Mouse (Mus musculus): ENCODE data around the gene Gm17402.

DNA sequence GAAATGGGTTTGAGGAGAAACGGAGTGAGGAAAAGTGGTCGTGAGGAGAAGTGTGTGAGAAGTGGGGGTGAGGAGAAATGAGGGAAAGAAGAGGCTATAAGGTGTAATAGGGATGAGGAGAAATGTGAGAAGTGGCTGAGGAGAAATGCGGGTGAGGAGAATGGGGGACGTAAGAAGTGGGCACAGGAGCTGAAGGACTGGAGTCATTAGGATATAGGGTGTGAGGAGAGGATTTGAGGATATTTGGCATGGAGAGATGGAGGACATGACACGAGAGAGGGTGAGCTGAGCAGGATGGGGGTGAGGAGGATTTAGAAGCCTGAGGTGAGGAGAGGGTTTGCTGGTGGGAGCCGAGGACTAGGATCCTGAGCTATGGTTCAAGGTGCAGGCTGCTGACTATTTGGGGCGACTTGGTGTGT lies 594 bp downstream of the Gm17402 start:
- TF ChIP-seq CTCF (IDR thresholded peaks at IDR 0.05; ENCODE audit: control insufficient read depth, insufficient read depth, insufficient replicate concordance, low read depth, low read length): no peak
- TF ChIP-seq POLR2A (IDR thresholded peaks at IDR 0.05; ENCODE audit: control insufficient read depth, low read depth, low read length): no peak
